Mouse (Mus musculus) heart, postnatal 10 days (tissue): Measurements from ENCODE around the gene Rhox3g. TPM values are rescaled to one million over a fixed set of nuclear protein-coding genes. Genes with fewer than 3 reads are reported as not detected.
"Not testable (repeated sequence)": the region's sequence is repeated elsewhere in the genome, so short reads cannot be mapped to it uniquely, and the experiment has no call there.

Source experiments
- DNase-seq, 2 experiments: peaks; one replicate each; pipeline ENCODE4 v3.0.0; 2021
- intact Hi-C: fragments of 180-260 bp; cut with DNase I; formaldehyde crosslinking; loops from one replicate; pipeline ENCODE4 v1.15.1; 2025
- total RNA-seq, 2 experiments: library from RNA; stranded (reverse); gene quantifications; 2 replicates each; pipeline ENCODE4 v1.2.3; 2021

Rhox3g gene
- total RNA-seq: not detected

- intact Hi-C loops, DNase-seq: not testable (repeated sequence)
These were observed at the start of gene Rhox3g for GRCm38 (mm10) chrX:37628512-37628911. Gene Rhox3g, minus strand, starts transcription at chrX:37628612.

DNA sequence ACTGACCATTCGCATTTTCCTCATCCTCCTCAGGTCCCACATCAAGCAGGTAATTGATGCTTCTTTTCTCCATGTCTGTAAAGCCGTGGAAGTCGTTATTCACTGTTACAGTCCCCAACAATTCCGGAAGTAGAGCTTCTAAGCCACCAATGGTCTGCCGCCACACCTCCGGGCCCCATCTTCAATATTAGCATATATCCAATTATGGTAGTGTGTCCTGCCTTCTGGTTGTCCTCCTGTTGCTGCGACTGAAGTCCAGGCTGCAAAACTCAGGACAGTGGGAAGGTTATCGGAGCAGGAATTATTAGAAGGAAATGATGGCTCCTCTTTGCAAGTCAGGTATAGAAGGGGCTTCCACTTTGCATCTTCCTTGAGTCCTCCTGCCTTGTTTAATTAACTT lies 44.8 kb upstream of the Rhox3g start, which contains the start of gene Rhox2h:
Gene Rhox2h, minus strand, starts transcription at position 101 of the 400 bp plus-strand sequence.
- intact Hi-C loops: not testable (repeated sequence)

GRCm38 (mm10) chrX:37668664-37669063 lies 40.3 kb upstream of the Rhox3g start, which contains the start of gene Rhox3h:
Gene Rhox3h, minus strand, starts transcription at chrX:37668764.
- DNase-seq, intact Hi-C loops: not testable (repeated sequence)

More for the DNA sequence above, 44.8 kb upstream of the Rhox3g start, which contains the start of gene Rhox2h:
- DNase-seq: not testable (repeated sequence)

DNA sequence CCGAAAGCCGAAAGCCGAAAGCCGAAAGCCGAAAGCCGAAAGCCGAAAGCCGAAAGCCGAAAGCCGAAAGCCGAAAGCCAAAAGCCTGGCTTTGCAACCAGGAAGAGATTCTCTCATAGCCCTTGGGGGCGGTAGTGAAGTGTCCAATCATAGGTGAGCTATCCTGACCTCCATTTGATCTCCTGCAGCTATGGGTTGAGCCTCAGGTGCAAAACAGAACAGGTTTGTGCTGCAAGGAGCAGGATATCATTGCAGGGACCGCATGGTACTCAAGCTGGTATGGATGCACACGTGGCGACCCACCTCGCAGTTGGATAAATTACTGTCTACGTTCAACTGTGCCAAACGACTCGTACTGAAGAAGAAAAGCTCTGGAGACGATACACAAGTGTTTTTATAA lies 22.8 kb upstream of the Rhox3g start, which contains the start of gene Rhox4g:
Gene Rhox4g, minus strand, starts transcription at position 101 of the 400 bp plus-strand sequence.
- DNase-seq, intact Hi-C loops: not testable (repeated sequence)

DNA sequence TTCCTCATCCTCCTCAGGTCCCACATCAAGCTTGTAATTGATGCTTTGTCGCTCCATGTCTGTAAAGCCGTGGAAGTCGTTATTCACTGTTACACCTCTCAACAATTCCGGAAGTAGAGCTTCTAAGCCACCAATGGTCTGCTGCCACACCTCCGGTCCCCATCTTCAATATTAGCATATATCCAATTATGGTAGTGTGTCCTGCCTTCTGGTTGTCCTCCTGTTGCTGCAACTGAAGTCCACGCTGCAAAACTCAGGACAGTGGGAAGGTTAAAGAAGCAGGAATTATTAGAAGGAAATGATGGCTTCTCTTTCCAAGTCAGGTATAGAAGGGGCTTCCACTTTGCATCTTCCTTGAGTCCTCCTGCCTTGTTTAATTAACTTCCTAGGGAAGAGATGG lies 15.0 kb upstream of the Rhox3g start, which contains the start of gene Rhox2g:
Gene Rhox2g, minus strand, starts transcription at position 101 of the 400 bp plus-strand sequence.
- DNase-seq, intact Hi-C loops: not testable (repeated sequence)

GRCm38 (mm10) chrX:37607604-37608003 lies 20.8 kb downstream of the Rhox3g start, which contains the start of gene Rhox4f:
Gene Rhox4f, minus strand, starts transcription at chrX:37607704.
- intact Hi-C loops, DNase-seq: not testable (repeated sequence)

- DNase-seq, intact Hi-C loops: not testable (repeated sequence)
These were observed 47.7 kb downstream of the Rhox3g start, which contains the start of gene Rhox3f for GRCm38 (mm10) chrX:37580692-37581091. Gene Rhox3f, plus strand, starts transcription at chrX:37580992.

Other genes starting within 250 kb of the Rhox3g start
- not detected for gene Rhox3a2, start 248.6 kb downstream of the Rhox3g start, total RNA-seq
- gene Rhox4a2, start 237.8 kb downstream of the Rhox3g start, total RNA-seq: not detected
- gene Rhox2b, start 216.5 kb downstream of the Rhox3g start, total RNA-seq: not detected
- not detected for gene Rhox4b, start 196.1 kb downstream of the Rhox3g start, total RNA-seq
- gene Rhox2c, start 174.9 kb downstream of the Rhox3g start, total RNA-seq: not detected
- gene Rhox3c, start 170.0 kb downstream of the Rhox3g start, total RNA-seq: not detected
- gene Rhox4c, start 148.3 kb downstream of the Rhox3g start, total RNA-seq: not detected
- gene Rhox2d, start 135.2 kb downstream of the Rhox3g start, total RNA-seq: not detected
- not detected for gene Rhox4d, start 114.3 kb downstream of the Rhox3g start, total RNA-seq
- not detected for gene Rhox2e, start 98.2 kb downstream of the Rhox3g start, total RNA-seq
- not detected for gene Rhox3e, start 86.6 kb downstream of the Rhox3g start, total RNA-seq
- gene Rhox4e, start 71.2 kb downstream of the Rhox3g start, total RNA-seq: not detected
- gene Rhox2f, start 57.2 kb downstream of the Rhox3g start, total RNA-seq: not detected
- gene Rhox3f, start 47.6 kb downstream of the Rhox3g start, total RNA-seq: not detected
- gene Rhox4f, start 20.9 kb downstream of the Rhox3g start, total RNA-seq: not detected
- gene Rhox2g, start 14.9 kb upstream of the Rhox3g start, total RNA-seq: not detected
- not detected for gene Rhox4g, start 22.7 kb upstream of the Rhox3g start, total RNA-seq
- not detected for gene Rhox3h, start 40.2 kb upstream of the Rhox3g start, total RNA-seq
- not detected for gene Rhox2h, start 44.7 kb upstream of the Rhox3g start, total RNA-seq
- gene Rhox5, start 176.2 kb upstream of the Rhox3g start, total RNA-seq: 1 to 10 TPM; 3.9 to 4.5 TPM
- not detected for gene Rhox6, start 198.3 kb upstream of the Rhox3g start, total RNA-seq
- not detected for gene Rhox7a, start 203.1 kb upstream of the Rhox3g start, total RNA-seq